Mouse (Mus musculus) induced T-regulatory cell, adult 2 months (primary cell): ENCODE results near the gene Nanos3.
A peak's percentile ranks its signal among the peaks of the same experiment; 100 is the strongest.

Experiments used
- DNase-seq: peaks from one replicate; pipeline ENCODE4 v3.0.0-alpha.2; 2012; ENCODE audit warnings: low read depth

Nanos3 gene

DNA sequence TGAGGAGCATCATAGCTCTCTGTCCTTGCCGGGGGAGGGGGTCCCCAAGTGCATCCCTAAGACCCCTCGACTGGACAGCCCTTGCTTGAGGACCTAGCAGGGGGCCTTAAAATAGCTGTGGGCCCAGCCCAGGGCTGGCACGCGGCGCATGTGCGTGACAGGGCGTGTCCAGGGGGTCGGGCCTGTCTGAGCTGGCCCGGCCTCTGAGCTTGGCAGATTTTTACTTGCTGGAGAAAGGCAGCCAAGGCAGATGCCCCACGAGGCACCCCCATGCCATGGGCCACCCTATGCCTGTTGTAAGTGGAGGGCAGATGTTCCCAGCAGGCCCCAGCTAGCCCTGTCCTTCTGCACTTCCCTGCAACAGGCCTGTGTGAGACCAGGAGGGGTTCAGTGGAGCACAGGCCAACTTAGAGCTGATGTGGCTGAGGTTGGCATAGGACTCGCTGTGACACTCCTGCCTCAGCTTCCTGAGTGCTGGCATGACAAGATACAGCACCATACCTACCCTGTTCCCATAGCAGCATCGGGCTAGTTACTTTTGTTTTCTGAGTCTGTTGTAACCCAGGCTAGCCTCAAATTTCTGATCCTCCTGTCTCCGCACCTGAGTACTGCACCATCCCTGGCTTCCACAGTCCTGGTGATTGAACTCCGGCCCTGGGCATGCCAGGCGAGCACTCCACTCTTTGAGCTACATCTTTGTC is 16.7 kb upstream of the Nanos3 start:
- peak; percentile 89 for DNase-seq

GRCm38 (mm10) chr8:84200652-84201544 is 15.9 kb upstream of the Nanos3 start:
- DNase-seq: peak; percentile 89

DNA sequence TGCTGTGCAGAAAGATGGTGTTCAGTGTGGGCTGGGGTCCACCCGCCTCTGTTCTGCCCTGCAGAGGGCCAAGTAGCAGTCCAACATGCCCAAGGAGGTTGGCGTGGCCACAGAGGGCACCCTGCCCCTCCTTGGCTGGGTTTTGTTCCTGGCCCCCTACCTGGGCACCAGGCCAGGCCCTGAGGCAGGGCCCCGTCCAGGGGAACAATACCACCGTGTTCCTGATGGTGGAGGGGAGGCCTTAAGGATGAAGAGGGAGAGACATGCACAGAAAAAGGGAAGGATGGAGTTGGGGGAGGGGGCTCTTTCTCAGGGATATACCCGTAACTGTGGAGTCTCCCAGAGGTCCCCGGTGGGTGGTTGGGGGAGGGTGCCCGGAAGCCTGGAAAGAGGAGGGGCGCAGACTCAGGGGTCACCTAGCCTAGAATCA is 15.1 kb upstream of the Nanos3 start:
- no peak for DNase-seq

- peak; percentile 66 for DNase-seq
Observed at GRCm38 (mm10) chr8:84199348-84200125, 14.5 kb upstream of the Nanos3 start.

DNA sequence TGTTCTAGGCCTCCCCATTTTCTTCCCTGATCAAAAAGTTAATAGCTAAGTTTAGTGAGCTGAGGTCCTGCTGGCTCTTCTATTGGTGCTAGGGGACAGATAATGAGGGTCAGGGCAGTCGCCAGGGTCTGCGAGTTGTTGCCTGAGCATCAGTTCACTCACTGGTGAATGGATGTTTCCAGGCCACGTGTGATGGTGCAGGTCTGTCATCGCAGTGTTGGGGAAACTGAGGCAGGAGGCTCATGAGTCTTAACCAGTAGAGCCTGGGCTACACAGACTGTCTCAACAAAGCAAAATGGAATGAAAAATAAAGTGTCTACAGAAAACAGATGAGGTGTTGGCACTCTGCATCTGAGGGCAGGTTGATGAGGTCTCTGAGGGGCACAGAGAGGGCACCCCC is 13.9 kb upstream of the Nanos3 start:
- no peak for DNase-seq

- peak; percentile 100 for DNase-seq
Observed at GRCm38 (mm10) chr8:84197922-84198774, 13.1 kb upstream of the Nanos3 start.

GRCm38 (mm10) chr8:84197141-84197921 is 12.3 kb upstream of the Nanos3 start:
- DNase-seq: peak; percentile 98

- peak; percentile 56 for DNase-seq
Observed at GRCm38 (mm10) chr8:84194224-84194743, 9.3 kb upstream of the Nanos3 start.

GRCm38 (mm10) chr8:84193566-84193965 is 8.5 kb upstream of the Nanos3 start:
- peak; percentile 88 for DNase-seq

GRCm38 (mm10) chr8:84193161-84193560 is 8.1 kb upstream of the Nanos3 start:
- no peak for DNase-seq

GRCm38 (mm10) chr8:84192555-84192954 is 7.5 kb upstream of the Nanos3 start:
- peak; percentile 94 for DNase-seq

DNA sequence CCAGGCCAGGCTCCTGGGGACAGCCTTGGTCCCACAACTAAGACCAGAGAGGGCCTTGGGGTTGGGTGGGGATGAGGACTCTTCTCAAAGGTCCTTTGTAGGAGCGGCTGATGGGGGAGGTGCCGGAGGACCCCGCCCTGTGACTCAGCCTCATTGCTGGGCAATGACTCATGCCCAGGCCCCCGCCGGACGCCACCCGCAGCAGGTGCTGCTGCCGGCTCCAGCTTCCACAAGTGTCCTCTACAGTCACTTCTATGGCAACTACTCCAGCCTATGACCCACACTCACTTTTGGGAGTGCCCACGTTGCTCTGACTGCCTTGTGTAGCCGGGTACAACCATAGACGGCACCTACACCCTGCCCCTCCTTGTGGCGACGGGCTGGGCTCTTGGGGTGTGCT is 7.0 kb upstream of the Nanos3 start:
- DNase-seq: peak; percentile 81

DNA sequence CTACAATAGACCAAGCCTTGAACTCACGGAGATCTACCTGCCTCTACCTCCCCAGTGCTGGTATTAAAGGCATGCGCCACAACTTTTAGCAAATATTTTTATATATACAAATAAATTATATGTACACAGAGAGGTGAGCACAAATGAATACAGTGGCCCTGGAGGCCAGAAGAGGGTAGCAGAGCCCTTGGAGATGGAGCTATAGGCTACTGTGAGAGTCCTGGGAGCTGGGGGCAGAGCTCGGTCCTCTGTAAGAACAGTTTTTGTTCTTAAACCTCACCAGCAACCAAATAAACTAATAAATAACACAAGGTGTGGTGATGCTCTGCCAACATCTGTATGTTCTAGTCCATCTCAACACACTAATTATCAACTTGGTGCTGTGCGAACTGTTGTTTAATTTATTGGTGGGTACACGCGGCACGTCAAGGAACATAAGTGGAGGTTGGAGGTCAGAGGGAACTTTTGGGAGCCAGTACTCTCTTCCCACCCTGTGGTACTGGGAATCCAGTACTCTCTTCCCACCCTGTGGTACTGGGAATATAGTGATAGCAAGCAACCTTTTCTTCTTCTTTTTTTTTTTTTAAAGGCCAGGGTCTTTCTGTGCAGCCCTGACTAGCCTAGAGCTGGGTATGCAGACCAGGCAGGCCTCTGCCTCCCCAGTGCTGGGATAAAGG is 5.3 kb upstream of the Nanos3 start:
- peak; percentile 30 for DNase-seq

DNA sequence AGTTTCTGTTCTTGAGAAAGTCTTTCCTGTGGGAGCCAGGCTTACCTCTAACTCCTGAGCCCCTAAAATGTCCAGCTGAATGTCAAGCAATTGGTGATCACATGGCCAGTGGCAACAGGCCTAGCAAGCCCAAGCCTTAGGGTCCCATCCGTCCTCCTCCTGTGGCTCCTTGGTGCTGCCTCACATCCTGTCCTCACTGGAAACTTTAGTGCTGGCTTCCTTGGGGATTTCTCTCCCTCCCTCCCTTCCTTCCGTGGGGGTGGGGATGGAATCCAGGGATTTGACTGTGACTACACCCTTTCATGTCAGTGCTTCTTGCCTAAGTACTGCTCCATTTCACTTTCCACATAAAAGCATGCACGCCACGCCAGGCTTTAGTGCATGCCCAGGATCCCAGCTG is 4.6 kb upstream of the Nanos3 start:
- DNase-seq: no peak

DNA sequence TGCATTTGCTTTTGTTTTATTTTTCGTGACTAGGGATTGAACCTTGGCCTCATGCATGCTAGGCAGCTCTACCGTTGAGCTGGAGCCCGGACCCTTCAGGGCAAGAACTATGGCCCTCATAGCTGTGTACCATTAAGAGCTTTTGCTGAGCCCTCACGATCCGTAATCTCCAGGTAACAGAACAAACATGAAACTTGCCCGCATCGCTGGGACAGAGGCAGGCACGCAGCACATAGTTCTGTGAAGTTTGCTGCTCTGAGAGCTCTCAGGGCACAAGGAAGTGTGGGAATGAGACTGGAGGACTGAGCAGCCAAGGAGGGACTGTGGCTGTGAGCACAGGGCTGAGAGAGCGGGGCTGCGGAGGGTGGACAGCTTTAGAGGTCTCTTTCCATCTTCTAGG is 3.7 kb upstream of the Nanos3 start:
- no peak for DNase-seq

GRCm38 (mm10) chr8:84187065-84187755 is 2.2 kb upstream of the Nanos3 start:
- DNase-seq: peak; percentile 86

GRCm38 (mm10) chr8:84186547-84186946 is 1.5 kb upstream of the Nanos3 start:
- peak; percentile 95 for DNase-seq

DNA sequence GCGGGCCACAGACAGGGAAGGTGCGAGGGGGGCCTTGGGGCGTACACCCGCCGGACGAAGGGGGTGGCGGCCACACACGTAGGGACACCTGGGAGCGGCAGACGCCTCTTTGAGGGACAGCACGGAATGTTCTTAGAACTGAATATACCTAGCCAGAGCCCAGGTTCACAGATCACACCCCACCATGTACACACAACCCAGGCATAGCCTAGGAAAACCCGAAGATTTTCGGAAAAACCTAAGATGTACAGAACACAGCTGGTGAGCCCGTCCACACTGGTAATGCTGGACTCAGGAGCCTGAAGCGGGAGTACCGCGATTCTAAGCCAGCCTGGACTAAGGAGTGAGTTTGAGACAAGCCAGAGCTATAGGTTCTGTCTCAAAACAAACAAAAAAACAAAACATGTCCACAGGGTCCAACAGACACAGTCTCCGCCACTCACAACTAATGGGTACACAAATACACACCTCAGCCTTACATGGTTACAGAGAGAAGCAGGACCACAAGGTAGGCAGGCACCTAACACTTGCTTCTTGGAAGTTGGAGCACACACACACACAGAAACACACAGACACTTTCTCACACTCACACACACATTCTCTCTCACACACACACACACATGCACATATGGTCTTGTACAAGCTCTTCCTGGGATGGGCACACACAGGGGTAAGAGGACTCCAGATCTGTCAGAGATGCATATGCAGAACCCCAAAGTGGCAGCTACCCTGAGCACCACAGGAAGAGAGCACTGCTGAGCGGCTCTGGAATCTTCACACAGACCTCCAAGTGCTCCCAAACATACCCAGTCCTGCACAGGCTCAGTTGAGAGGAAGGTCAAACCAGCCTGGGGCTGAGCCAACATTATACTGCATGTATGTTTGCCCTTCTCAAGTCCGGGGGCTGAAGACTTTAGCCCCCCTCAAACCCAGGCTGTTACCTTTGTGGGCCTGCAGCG is 653 bp downstream of the Nanos3 start:
- peak; percentile 49 for DNase-seq
